Mouse (Mus musculus) heart, postnatal 14 days (tissue): ENCODE results near the gene Npw. TPM values are rescaled to one million over a fixed set of nuclear protein-coding genes. Genes with fewer than 3 reads are reported as not detected.

Experiments used
- DNase-seq, 2 experiments: peaks; one replicate each; pipeline ENCODE4 v3.0.0; 2021 to 2022
- intact Hi-C: fragments of 180-260 bp; cut with DNase I; formaldehyde crosslinking; loops from one replicate; pipeline ENCODE4 v1.15.1; 2025
- total RNA-seq, 2 experiments: library from RNA; stranded (reverse); gene quantifications; 2 replicates each; pipeline ENCODE4 v1.2.3; 2021

Gene Npw
- total RNA-seq, 2 experiments from 2014 or later, result not detected

DNA sequence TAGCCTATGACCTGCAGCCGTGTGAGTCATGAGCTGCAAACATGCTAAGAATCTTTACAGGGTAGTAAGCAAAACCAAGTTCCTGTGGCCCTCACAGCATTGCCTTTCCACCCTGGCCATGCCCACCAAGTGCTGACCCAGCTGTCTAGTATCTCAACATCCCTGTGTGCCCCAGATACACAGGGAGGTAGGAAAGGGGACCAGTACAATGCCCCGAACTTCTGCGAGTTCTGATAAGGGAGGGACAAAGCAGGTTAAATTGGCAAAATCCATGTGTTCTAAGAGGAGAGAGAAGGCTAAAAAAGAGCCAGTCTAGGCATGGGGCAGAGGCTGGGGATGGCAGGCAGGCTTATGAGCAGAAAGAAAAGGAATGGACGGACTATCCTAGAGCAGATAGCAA, 49.9 kb downstream of the Npw start:
- DNase-seq, result no peak
- intact Hi-C loops, result no loop called here

Other genes with a start within 250 kb of the Npw start
- gene Rnps1, start 243.9 kb downstream of the Npw start, total RNA-seq, result 10 to 100 TPM; 69.6 to 73.5 TPM
- 100 to 1,000 TPM; 428 to 461 TPM for gene Eci1, start 231.8 kb downstream of the Npw start, total RNA-seq
- 1 to 10 TPM; 2.0 to 2.3 TPM for gene Dnase1l2, start 215.4 kb downstream of the Npw start, total RNA-seq
- 10 to 100 TPM; 13.6 to 16.2 TPM for gene E4f1, start 188.1 kb downstream of the Npw start, total RNA-seq
- 10 to 100 TPM; 43.2 to 43.4 TPM for gene Pgp, start 188.1 kb downstream of the Npw start, total RNA-seq
- gene Bricd5, start 184.6 kb downstream of the Npw start, total RNA-seq, result under 1 TPM in 1 of 2 experiments, not detected in 1; 0.38 TPM
- 10 to 100 TPM in 1 of 2 experiments, 1 to 10 TPM in 1; 10.0 to 10.8 TPM for gene Mlst8, start 179.4 kb downstream of the Npw start, total RNA-seq
- gene Caskin1, start 169.9 kb downstream of the Npw start, total RNA-seq, result under 1 TPM; 0.10 to 0.43 TPM
- gene Traf7, start 130.5 kb downstream of the Npw start, total RNA-seq, result 10 to 100 TPM; 57.2 to 65.5 TPM
- under 1 TPM; 0.19 to 0.34 TPM for gene Rab26, start 124.2 kb downstream of the Npw start, total RNA-seq
- 10 to 100 TPM; 58.0 to 63.2 TPM for gene Pkd1, start 108.6 kb downstream of the Npw start, total RNA-seq
- 10 to 100 TPM; 76.7 to 88.2 TPM for gene Tsc2, start 25.8 kb downstream of the Npw start, total RNA-seq
- gene Nthl1, start 25.8 kb downstream of the Npw start, total RNA-seq, result 1 to 10 TPM; 2.1 to 4.1 TPM
- 100 to 1,000 TPM; 134 TPM for gene Slc9a3r2, start 8.1 kb downstream of the Npw start, total RNA-seq
- gene Zfp598, start 11.2 kb upstream of the Npw start, total RNA-seq, result 10 to 100 TPM; 20.2 to 21.6 TPM
- gene Syngr3, start 31.5 kb upstream of the Npw start, total RNA-seq, result under 1 TPM in 1 of 2 experiments, not detected in 1; 0.12 TPM
- 10 to 100 TPM; 15.9 to 16.2 TPM for gene Gfer, start 37.7 kb upstream of the Npw start, total RNA-seq
- 1 to 10 TPM in 1 of 2 experiments, under 1 TPM in 1; 0.96 to 1.0 TPM for gene Noxo1, start 37.8 kb upstream of the Npw start, total RNA-seq
- 10 to 100 TPM; 16.8 to 19.5 TPM for gene Tbl3, start 49.2 kb upstream of the Npw start, total RNA-seq
- not detected for gene Rnf151, start 59.6 kb upstream of the Npw start, total RNA-seq
- 100 to 1,000 TPM; 673 to 751 TPM for gene Rps2, start 59.7 kb upstream of the Npw start, total RNA-seq
- 100 to 1,000 TPM; 939 to 954 TPM for gene Ndufb10, start 66.0 kb upstream of the Npw start, total RNA-seq
- gene Rpl3l, start 69.4 kb upstream of the Npw start, total RNA-seq, result 100 to 1,000 TPM; 186 to 197 TPM
- gene Msrb1, start 78.2 kb upstream of the Npw start, total RNA-seq, result 100 to 1,000 TPM; 214 TPM
- under 1 TPM in 1 of 2 experiments, not detected in 1; 0.29 TPM for gene Hs3st6, start 94.5 kb upstream of the Npw start, total RNA-seq
- gene Meiob, start 145.8 kb upstream of the Npw start, total RNA-seq, result not detected
- 100 to 1,000 TPM; 109 to 122 TPM for gene Hagh, start 181.7 kb upstream of the Npw start, total RNA-seq
- 10 to 100 TPM; 70.8 to 78.1 TPM for gene Fahd1, start 191.9 kb upstream of the Npw start, total RNA-seq
- 1 to 10 TPM; 8.3 to 8.4 TPM for gene Igfals, start 207.5 kb upstream of the Npw start, total RNA-seq
- gene Nubp2, start 227.9 kb upstream of the Npw start, total RNA-seq, result 10 to 100 TPM; 19.9 to 21.8 TPM
- 10 to 100 TPM; 32.4 to 39.3 TPM for gene Spsb3, start 228.2 kb upstream of the Npw start, total RNA-seq
- gene Eme2, start 236.6 kb upstream of the Npw start, total RNA-seq, result 10 to 100 TPM; 17.5 to 17.9 TPM
- 100 to 1,000 TPM; 108 to 115 TPM for gene Mrps34, start 236.7 kb upstream of the Npw start, total RNA-seq
- 10 to 100 TPM; 41.5 to 43.7 TPM for gene Nme3, start 238.0 kb upstream of the Npw start, total RNA-seq